Mouse (Mus musculus): ENCODE results near the gene Nova1.

Nova1 gene

DNA sequence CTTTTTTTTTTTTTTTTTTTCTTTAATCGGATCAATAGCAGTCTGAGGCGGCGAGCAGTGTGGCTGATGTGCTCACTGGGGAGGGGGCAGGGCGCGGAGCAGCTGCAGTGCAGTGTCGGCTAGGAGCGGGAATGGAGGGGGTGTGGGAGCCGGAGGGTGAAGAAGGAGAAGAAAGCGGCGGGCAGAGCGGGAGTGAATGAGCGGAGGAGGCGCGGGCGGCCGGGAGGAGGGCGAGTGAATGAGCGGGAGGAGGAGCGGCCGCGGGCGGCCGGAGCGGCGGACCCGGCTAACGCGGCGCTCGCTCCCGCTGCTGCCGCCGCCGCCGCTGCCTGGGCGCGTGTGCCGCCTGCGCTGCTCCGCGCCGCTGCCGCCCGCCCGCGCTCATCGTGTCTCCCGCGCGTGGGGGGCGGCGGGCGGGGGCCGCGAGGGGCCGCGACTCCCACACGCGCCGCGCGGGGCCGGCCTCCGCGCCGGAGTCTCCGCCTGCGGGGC, at the start of gene Nova1:
Gene Nova1 (minus strand): TSS at position 74 of the 492 bp plus-strand sequence.
- peak; percentile 83 for DNase-seq

DNA sequence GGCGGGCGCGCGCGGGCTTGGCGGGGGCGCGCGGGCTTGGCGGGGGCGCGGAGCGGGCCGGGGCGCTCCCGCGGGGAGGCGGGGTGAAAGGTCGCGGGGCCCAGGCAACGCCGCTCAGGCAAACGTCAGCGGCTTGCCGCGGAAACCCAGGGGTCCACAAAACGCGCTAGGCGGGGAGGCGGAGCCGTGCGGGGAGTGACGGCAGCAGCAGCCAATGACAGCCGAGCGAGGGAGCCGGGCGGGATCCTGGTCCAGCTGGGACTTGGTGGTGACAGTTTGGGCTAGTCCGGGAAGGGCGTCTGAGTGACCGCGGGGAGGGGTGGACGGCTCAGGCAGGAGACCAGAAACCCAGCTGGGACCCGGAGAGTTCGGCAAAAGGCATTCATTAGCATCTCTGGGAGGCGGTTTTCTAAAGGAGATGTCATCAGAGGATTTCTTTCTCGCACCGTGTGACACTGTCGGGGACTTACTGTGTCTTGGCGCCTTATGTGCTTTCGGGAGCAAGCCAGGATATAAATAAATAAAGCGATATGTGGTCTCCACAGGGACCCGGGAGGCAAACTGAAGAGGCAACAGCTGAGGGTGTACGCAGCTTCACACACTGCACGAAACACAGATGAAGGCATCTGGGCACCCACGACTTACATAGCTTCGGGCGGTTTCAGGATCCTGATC, 756 bp upstream of the Nova1 start:
- peak; percentile 99 for DNase-seq

DNA sequence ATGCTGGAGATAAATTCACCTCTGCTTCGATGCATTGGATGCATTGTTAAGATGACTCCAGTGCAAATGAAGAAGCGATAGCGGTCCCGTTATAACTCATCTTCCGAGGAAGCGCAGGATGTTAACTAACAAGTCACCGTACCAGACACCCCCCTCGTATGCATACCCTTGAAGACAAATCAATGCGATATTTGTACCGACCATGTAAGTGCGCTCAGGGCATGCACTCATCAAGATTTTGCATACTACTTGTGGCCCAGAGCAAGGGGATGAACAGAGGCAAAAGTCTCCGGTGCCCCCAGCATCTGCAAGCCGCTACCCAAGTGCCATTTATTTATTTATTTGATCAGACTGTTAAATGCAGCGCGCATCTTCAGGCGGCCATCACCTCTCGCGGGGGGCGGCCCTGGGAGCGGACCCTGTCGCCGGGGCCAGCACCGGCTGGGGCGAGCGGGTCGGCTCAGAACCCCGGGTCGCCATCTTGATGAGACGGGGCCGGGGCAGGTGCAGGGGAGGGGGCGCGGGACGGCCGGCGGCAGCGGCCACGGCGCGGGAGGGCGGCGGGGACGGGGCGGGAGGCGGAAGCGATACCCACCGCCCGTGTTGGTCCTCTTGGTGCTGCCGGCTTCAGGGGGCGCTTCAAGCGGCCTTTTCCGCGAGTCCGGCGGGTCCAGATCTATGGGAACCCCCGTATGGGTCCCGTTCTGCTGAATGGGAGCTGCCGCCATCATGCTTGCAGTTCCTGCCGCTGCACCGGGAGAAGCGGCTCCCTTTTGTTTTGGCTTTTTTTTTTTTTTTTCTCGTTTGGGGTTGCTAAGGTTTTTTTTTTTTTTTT, 491 bp downstream of the Nova1 start:
- peak; percentile 69 for DNase-seq

DNA sequence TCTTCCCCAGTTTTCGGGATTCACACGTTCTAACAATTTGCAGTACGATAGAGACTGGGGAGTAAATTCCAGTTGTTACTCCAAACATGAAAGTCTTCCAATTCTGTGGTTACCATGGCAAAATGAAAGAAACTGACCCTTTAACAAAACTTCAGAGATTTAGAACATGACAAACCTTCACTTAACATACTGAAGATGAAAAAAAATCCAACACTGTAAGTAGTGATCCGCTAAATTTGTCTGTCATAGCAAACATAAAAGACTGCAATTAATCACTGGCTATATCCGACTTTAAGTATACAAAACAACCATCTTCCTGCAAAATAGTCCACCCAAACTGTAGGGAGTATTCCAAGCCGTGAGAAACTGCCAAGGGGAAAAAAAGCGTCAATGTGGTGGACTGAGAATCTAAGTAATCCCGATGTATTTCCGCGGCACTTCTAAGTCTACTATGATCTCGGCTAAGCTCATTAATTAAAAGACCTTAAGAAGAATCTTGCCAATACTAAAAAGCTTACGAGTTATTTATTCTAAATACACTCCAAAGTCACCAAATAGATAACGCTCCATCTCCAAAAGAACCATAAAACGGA, 1.4 kb downstream of the Nova1 start:
- DNase-seq: peak; percentile 34

DNA sequence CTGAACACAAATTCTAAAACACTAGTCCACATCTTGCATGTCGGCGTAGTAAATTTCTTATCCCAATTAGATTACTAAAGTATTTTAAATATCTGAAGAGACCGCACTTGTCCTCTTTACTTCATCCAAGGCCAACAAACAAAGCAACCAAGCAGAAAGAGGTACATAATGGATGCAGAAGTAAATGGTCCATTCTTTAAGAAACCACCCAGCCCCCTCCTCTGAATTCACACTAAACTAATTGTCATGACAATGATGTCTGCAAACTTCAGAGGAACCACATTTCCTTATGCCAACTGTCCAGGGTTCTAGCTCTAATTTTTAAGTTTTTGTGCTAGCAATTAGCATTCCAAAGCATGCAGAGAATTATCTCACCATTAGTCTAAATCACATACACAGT, 2.4 kb downstream of the Nova1 start:
- no peak for DNase-seq

DNA sequence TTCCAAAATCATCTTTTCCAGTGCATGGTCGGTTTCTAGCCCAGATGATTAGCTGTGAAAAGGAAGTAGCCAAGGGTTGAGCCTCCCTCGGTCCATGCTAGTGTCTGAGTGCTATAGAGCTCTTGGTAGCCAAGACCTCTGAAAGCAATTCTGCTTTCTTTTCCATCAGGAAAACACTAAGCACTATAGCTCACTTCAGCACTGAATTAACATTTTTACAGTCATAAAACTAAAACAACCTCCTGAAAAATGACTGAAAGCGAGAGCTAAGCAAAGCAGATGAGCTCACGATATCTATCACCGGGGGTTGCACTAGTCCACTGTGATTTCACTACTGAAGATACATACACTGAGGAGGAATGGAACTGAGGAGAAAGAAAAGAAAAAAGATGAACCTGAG, 3.0 kb downstream of the Nova1 start:
- DNase-seq: no peak

DNA sequence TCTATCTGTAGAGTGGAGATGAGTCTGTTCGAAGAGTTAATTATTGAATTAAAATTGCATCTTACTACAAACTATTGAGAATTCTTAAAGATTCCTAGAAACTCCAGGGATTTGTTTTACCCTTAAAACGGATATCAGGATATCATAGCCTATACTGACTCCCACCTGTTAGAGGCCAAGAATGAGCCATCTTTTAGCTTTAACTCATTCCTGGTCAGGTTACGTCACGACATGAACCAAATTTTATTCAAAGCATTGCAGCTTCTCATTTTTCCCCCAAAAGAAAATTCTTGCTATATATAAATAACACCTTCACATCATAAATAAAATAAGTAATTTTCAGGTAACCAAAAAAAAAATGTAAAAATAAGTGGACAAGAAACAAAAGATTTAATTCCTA, 3.9 kb downstream of the Nova1 start:
- DNase-seq: no peak

DNA sequence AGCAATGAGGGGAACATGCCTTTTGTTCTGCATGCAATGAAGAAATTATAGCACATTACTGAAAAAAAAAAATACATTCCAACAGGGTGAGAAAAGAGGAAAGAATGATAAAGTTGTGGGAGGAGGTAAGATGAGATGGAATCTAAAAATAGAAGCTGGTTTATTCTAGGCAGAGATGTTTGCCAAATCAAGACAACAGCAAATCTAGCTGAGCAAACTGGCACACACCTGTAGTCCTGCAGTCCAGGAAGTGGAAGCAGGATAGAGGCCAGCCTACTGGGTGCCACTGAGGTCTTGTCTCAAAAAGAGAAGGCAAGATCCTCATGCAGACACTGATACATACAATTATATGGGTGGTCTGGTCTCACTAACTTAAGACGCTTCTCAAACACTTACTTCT, 17.4 kb downstream of the Nova1 start:
- no peak for DNase-seq

DNA sequence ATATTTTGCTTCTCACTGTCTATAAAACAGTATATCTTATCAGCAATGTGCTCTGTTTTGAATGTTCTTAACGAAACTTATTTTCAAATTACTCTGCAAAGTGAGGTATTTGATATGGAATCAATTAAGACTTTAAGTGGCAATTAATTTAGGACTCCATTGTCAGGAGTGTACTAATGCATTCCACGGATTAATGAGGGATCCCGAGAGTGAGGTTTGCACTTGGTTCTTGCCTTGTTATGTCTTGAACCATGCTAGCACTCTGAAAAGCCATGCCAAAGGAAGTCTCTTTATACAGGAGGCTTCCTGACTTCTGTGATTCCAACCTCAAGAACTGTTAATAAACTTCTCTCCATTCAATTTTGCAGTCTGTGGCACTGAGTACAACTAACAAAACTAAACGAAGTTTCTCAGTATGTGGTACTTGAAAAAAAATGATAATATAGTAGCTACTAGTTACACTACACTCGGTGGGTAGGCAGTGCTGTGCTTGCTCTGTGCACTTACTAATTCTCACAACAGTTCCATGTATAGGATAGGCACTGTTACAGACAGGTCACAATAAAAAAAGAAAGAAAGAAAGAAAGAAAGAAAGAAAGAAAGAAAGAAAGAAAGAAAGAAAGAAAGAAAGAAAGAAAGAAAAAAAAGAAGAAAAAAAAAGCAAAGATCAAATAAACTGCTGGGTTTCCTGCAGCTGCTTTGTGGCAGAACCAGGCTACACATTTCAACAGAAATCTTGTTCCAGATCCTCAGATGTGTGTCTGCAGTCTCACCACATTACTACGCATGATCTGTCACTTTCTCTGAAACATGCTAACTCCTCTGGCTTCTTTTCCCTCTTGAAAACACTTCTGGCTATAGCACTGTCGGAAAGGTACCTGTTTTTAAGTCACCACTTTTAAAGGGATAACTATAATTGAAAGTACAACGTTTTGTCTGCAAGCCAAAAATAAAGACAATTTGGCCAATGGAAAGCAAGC, 36.1 kb downstream of the Nova1 start:
- DNase-seq: no peak

DNA sequence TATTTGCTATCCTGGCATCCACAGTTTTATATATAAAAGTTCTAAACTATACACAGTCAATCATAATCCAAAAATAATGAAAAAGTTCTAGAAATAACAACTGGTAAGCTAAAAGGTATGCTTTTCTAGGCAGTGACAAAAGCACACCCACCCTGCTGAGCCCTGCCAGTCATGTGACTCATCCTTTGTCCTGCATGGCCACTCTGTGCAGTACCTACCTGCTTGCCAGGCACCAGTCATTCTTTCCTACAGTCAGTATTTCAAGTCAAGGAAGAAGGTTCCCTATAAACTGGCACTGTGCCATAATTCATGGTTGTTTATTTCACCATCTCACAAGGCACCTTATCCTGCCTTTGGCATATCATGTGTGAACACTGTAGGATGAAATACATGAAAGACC, 37.2 kb downstream of the Nova1 start:
- no peak for DNase-seq

DNA sequence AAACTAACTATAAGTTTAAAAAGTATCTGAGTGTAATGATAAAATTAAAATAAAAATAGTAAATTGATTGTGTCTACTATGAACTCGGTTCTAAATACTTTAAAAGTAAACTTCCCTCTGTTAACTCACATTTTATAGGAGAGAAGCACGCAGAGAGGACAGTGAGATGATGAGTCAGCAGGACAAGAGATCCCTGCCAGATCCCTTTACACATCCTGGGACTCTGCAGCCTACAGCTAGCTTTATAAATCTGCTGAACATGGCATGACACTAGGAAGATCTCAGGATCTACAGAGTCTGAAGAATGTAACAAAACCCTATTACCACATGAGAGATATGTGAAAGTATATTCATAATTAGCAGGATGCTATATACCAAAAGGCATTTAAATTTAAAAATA, 37.7 kb downstream of the Nova1 start:
- no peak for DNase-seq

DNA sequence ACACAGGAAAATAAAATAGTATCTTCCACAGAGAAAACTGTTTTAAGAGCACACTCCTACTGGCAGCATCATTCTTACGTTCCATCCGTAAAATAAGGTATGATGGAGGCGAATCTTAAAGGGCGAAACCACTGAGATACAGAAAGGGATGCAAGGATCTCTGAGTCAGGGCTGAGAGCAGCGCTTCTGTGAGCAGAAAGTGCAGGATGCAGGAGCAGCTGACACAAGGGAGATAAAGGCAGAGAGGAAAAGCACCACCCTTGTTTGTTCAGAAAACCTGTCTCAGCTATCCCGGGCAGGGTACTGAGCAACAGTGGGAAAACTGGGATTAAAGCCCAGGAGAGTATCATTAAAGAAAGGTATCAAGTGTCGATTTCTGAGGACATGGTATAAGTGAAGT, 59.3 kb downstream of the Nova1 start:
- DNase-seq: no peak

DNA sequence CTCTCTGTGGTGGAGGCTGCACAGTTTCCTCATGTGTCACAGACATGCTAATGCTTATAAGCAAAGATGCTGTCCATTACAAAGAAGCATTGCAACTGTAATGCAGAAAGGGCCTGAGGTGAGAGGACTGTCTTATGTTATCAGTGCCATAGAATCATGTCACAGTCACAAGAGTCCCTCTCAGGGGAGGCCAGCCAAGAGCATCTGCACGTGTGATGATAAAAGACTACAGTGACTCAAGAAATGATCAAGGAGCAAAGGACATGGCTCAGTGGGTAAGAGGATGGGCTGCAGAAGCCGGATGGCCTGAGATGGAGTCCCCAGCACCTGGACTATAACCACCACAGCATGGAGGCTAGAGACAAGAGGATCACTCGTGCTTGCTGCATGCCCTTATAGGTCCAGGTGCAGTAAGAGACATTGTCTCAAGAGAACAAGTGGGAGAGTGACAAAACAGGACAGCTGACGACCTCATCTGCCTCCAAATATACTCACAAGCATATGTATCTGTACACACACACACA, 64.3 kb downstream of the Nova1 start:
- no peak for DNase-seq

DNA sequence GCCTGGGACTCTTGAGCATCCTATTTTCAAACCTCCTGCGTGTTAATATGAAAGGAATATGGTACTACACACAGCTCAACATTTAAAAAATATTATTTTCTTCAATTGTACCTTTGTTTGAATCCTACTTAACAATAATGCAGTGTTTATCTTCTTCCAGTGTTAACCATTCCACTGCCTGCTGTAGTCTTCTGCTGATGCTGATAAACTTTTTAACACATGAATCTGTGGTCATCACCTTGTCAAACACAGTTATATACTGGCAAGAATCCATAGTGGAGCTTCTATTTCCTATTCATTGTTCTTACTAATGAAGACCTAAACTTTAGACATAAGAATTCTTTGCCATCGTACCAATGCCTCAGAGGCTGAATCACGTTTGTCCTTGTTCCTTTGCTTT, 65.6 kb downstream of the Nova1 start:
- no peak for DNase-seq

DNA sequence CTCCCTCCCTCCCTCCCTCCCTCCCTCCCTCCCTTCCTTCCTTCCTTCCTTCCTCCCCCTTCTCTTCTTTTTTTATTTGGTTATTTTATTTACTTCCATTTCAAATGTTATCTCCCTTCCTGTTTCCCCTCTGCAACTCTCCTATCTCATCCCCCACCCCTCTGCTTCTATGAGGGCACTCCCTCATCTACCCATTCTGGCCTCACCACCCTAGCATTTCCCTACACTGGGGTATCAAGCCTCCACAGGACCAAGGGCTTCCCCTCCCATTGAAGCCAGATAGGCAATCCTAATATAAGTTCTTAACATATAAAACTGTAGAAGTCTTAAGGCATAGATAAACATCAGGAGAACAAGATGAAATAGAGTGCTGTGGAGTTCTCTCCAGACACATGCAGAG, 85.5 kb downstream of the Nova1 start:
- no peak for DNase-seq

DNA sequence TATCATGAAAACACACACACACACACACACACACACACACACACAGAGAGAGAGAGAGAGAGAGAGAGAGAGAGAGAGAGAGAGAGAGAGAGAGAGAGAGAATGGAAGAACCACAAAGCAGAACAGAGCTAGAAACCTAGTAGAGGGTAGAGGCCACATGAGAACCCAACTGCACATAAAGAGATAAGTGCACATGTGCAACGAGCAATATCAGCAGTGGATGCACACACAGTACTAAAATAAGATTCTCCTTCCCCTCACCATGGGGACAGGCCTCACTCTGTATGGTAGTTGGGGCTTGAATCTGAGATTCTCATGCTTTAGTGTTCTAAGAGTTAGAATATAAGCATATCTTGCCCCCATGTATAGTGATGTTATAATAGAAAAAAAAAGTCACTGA, 86.8 kb downstream of the Nova1 start:
- no peak for DNase-seq

DNA sequence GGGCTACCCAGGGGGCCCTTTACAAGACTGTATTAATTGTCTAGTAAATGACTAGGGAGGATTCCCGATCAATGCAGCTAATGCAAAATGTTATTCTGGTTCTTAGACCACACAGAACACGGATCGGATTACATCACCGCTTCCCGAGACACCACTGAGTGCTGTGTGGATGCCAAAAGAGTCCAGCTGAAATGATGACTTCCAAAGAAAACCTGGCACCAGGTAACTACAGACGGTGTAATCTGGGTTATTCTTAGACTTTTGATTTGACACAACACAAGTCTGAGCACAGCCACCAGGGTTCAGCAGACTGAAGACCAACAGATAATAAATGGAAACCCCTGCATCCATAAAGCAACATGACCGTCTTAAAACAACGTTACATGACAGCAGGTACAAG, 96.8 kb downstream of the Nova1 start:
- peak; percentile 61 for DNase-seq

DNA sequence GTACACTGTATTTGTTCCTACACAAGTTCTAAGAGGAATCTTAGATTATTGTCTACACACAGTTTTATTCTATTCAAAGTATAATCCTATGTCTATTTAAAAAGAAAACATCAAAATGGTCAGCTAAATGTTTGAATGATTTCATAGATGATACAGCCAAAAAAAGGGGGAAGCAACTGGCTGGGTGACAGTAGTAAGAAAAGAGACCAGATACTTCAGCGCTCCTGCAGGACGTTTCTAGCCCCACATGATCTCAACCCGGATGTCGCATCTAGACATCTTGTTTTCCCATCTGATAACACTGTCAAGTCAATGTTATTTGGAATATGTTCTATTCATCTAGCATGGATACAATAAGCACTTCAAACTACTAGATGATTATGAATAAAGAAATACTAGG, 99.7 kb downstream of the Nova1 start:
- no peak for DNase-seq

DNA sequence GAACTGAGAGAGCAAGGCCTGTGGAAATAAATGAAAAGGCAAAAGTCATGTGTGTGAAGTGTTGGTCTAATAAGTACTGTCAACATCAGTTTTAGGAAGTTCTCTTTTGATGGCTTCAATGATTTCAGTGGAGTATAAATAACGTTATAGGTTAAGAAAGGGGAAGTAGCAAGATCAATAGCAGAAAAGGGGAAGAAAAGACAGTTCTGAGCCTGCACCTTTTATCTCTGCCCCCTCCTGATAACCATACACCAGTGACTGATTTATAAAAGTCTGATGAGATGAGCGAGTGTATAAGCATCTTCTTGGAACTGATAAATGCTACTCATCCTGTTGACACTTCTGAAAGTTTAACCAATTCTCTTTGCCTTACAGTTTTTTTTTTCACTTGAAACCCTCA, 108.6 kb downstream of the Nova1 start:
- no peak for DNase-seq

DNA sequence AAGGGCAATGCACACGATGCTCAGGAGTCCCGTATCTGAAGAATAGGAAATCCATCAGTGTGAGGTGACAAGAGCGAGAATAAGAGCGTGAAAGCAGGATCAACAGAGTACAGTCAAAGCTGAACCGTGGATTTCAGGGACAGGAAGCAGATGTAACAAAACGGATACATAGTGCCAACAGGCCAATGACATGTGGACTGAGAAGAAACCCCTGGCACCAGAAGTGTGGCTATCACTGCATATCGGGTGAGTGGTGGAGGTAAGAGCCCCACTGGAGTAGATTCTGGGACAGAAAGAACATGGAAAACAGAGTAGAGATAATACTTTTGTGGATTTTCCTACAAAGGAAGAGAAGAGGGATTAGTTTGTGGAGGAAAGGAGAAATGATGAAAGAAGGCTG, 109.3 kb downstream of the Nova1 start:
- no peak for DNase-seq

DNA sequence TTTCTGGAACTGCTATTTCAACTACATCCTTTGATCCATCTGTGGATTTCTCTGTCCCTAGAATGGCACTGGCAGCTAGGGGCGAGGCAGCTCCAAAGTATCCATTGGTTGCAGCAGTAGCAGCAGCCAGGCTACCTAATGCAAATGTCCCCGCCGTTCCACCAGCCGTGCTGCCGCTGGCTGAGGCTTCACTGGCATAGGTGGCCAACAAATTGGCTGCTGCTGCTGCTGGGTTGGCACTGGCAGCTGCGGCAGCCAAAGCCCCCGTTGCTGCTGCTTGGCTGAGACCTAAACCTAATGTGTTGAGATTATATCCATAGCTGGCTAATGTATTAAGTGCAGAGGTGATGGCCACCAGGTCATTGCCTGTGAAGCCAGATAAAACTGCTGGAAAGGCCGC, 118.5 kb downstream of the Nova1 start:
- no peak for DNase-seq

DNA sequence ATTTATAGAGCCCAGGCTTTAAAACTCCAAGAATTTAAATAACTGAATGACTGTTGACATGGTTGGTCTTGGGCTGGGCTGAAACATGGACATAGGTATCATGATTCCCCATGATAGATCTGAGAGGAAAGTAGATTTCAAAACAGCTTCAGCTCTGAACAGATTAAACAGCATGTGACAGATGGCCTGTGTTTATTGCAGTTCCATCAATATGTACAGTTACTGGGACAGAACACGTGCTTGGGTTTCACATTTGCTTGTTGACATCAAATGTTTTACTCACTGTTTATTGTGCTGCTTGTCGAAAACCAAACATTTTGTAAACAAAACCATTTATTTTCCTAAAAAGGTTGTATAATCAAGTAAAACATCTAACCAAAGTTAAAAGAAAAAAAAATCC, 142.4 kb downstream of the Nova1 start:
- no peak for DNase-seq

DNA sequence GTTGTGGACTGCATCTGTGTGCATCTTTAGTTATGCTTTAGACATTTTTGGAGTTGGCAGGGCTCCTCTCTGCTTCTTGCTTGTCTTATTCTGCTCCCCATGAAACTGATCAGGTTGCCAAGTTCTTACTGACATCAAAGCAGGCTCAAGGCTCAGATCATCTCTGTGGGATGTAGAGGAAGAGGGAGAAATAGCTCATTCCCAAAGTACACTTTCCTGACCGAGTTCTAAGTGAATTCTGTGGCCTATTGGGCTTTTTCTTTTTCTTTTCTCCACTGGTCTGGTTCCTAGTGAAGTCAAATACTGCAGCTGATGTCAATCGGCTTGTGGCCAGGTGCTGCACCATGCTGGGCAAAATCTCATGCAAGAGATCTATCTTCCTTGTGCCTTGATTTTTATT, 152.0 kb downstream of the Nova1 start:
- peak; percentile 44 for DNase-seq
